Mouse (Mus musculus): ENCODE data around the gene Ifitm10. TPM values are rescaled to one million over a fixed set of nuclear protein-coding genes. Genes with fewer than 3 reads are reported as not detected.

Ifitm10 gene
- polyA plus RNA-seq, 1 experiment from 2014 or later, result 325 TPM

DNA sequence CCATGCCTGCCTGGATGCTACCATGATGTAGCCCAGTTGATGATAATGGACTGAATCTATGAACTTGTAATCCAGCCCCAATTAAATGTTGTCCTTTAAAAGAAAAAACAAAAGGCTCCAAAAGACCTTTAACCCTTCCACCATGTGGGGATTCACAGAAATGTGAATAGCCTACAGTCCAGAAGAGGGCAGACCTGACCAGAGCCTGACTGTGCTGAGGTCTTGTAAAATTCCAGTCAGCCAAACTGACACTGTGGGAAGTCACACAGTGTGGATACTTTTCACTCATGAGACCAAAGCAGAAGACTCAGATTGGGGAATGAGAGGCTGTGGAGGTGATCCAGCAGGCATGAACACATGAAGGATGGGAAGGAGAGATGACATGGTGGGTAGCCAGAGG is 12.8 kb downstream of the Ifitm10 start:
- no peak for DNase-seq (ENCODE audit: low read depth, low spot score)
- POLR2A ChIA-PET, result interaction anchor here (6.2 kb wide), 1 partner anchor 12 kb away, joined by 42 read pairs; the partner anchor contains the start of gene Ifitm10
- CTCF ChIA-PET, result interaction anchor here (1.4 to 2.2 kb wide), 3 partner anchors 65 to 77 kb away, joined by 3 to 9 read pairs (median 6); no protein-coding TSS in a partner anchor
- in situ Hi-C loops (cut with MboI; ENCODE audit: low pct_unique_long_range_greater_than_20kb), result no loop called here
- no peaks in the 10 kb centered on the region for H3K27me3 ChIP-seq
- no peak for TF ChIP-seq CTCF (IDR thresholded peaks at IDR 0.05)
- no peak for ATAC-seq

- ChIA-PET POLR2A (interaction anchor here (1.0 to 6.2 kb wide), 2 partner anchors 13 to 68 kb away, joined by 3 to 42 read pairs; partner anchors contain the start of gene Ifitm10), CTCF (interaction anchor here (1.0 to 1.4 kb wide), 2 partner anchors 65 to 76 kb away, joined by 3 read pairs; no protein-coding TSS in a partner anchor)
- in situ Hi-C loops (cut with MboI; ENCODE audit: low pct_unique_long_range_greater_than_20kb), result no loop called here
- no peak for TF ChIP-seq CTCF (IDR thresholded peaks at IDR 0.05)
- DNase-seq (ENCODE audit: low read depth, low spot score) (no peak), ATAC-seq (no peak)
- H3K27me3 ChIP-seq, result no peaks in the 10 kb centered on the region
Measured at GRCm38 (mm10) chr7:142359129-142359528, 14.4 kb downstream of the Ifitm10 start.

DNA sequence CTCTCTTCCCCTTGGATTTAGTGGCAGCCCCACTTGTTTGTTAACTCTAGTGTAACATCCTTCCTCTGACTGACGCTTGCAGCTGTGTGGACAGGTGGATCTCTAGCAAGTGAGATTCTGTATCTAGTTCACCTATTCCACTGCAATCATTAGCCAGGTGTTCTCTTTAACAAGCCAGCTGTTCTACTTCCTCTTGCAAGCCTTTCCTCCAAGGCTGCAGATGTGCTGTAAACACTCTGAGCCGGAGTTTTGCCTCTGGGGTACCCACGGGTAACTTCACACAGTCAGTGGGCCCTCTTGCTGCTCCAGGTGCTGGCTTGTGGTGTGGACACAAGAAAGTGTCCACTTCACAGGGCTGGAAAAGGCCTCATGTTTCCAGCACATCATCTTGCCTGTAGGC is 16.0 kb downstream of the Ifitm10 start:
- no peaks in the 10 kb centered on the region for H3K27me3 ChIP-seq
- ChIA-PET CTCF (no interaction called here), POLR2A (interaction anchor here (0.5 to 0.6 kb wide), 3 partner anchors 16 to 66 kb away, joined by 3 read pairs; partner anchors contain the start of gene Ifitm10)
- in situ Hi-C loops (cut with MboI; ENCODE audit: low pct_unique_long_range_greater_than_20kb), result no loop called here
- DNase-seq (ENCODE audit: low read depth, low spot score) (no peak), ATAC-seq (no peak)
- no peak for TF ChIP-seq CTCF (IDR thresholded peaks at IDR 0.05)

DNA sequence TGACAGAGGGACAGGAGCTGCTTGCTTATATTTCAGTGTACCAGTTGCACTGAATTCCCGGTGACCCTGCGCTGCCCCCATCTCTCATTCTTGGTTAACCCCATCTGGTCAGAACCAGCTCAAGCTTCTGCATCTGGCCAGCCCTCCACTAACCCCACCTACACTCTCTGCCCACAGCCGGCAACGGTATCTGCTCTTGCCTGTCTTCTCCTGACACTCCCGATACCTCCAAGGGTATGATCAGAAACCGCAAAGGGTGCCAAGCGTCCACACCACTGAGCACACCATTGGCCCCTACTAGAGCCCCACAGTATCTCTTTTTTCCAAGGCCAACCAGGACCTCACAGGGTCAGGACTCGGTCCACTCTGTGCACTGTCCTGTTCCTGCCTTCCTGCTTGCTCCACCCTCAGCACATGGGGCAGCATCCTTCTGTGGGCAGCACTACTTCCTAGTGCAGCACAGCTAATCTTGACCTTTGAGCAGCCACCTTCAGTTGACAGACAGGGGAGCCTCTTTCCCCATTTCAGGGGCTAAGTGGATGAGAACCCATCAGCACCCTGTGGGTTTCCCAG is 18.8 kb downstream of the Ifitm10 start:
- DNase-seq (ENCODE audit: low read depth, low spot score) (no peak), ATAC-seq (peak; percentile 31)
- CTCF ChIA-PET, result interaction anchor here (1.0 to 2.2 kb wide), 2 partner anchors 11 to 81 kb away, joined by 3 to 7 read pairs; no protein-coding TSS in a partner anchor
- no peaks in the 10 kb centered on the region for H3K27me3 ChIP-seq
- in situ Hi-C loops (cut with MboI; ENCODE audit: low pct_unique_long_range_greater_than_20kb), result no loop called here
- no peak for TF ChIP-seq CTCF (IDR thresholded peaks at IDR 0.05)
- POLR2A ChIA-PET, result interaction anchor here (0.5 to 1.3 kb wide), 3 partner anchors 12 to 193 kb away, joined by 3 to 4 read pairs (median 3); no protein-coding TSS in a partner anchor

- H3K27me3 ChIP-seq, result no peaks in the 10 kb centered on the region
- DNase-seq (ENCODE audit: low read depth, low spot score) (no peak), ATAC-seq (no peak)
- POLR2A ChIA-PET, result interaction anchor here (0.6 kb wide), 1 partner anchor 104 kb away, joined by 6 read pairs; no protein-coding TSS in a partner anchor
- TF ChIP-seq CTCF (IDR thresholded peaks at IDR 0.05), result no peak
- in situ Hi-C loops (cut with MboI; ENCODE audit: low pct_unique_long_range_greater_than_20kb), result no loop called here
- CTCF ChIA-PET, result interaction anchor here (2.2 kb wide), 1 partner anchor 10 kb away, joined by 7 read pairs; no protein-coding TSS in a partner anchor
Measured at GRCm38 (mm10) chr7:142353854-142354253, 19.7 kb downstream of the Ifitm10 start.

DNA sequence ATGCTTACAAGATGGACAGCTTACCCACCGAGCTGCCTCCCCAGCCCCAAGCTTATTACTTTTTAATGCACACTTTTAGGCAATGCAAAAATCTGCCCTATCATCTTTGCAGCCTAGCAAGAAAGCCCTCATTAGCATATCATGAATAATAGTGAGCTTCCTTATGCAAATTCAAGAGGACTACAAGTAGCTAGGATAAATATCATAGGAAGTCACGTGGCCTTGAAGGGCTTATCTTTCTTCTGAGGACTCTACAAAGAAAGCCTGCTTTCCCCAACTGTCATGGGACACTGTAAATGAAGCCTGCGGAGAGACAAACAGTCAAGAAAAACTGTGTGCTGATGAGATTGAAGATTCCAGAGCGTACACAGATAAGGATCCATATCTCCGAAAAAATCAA is 22.0 kb downstream of the Ifitm10 start:
- H3K27me3 ChIP-seq, result no peaks in the 10 kb centered on the region
- DNase-seq (ENCODE audit: low read depth, low spot score), result no peak

DNA sequence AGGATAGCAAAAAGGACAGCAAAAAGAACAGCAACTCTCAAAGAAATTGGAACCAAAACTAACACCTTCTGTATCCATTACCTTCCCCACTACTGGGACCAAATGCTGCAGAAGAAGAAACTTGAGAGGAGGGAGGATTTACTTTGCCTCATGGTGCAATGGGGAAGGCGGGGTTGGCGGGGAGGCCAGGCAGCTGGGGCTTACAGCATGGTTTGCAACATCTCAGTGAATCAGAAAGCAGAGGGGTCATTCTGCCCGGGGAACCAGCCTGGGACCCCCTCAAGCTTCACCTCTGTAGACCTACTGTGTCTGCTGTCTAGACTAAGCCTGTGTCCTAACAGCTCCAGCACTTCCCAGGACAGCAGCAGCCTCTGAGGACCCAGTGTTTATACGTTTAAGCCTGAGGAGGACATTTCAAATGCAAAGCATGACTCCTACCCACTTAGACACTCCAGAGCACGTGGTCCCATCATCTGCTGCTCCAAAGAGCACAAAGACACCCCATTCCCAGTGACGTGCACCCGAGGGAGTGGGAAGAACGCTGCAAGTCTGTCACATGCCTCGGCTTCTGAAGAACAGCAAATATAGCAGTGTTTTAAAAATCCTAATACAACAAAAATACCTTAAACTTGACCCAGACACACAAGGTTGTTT is 24.1 kb downstream of the Ifitm10 start:
- H3K27me3 ChIP-seq, result no peaks in the 10 kb centered on the region
- no peak for ATAC-seq
- CTCF ChIA-PET, result interaction anchor here (2.0 to 3.0 kb wide), 2 partner anchors 9 to 15 kb away, joined by 8 to 10 read pairs; no protein-coding TSS in a partner anchor
- POLR2A ChIA-PET, result interaction anchor here (0.6 kb wide), 1 partner anchor 88 kb away, joined by 6 read pairs; no protein-coding TSS in a partner anchor
- DNase-seq (ENCODE audit: low read depth, low spot score), result no peak
- no peak for TF ChIP-seq CTCF (IDR thresholded peaks at IDR 0.05)
- in situ Hi-C loops (cut with MboI; ENCODE audit: low pct_unique_long_range_greater_than_20kb), result no loop called here

More for the DNA sequence above, 22.0 kb downstream of the Ifitm10 start:
- ChIA-PET POLR2A (no interaction called here), CTCF (interaction anchor here (1.6 to 3.0 kb wide), 3 partner anchors 11 to 88 kb away, joined by 5 to 10 read pairs (median 8); no protein-coding TSS in a partner anchor)
- in situ Hi-C loops (cut with MboI; ENCODE audit: low pct_unique_long_range_greater_than_20kb), result no loop called here
- no peak for TF ChIP-seq CTCF (IDR thresholded peaks at IDR 0.05)
- no peak for ATAC-seq

GRCm38 (mm10) chr7:142347542-142347941 is 26.0 kb downstream of the Ifitm10 start:
- TF ChIP-seq CTCF (IDR thresholded peaks at IDR 0.05), result no peak
- no peaks in the 10 kb centered on the region for H3K27me3 ChIP-seq
- in situ Hi-C loops (cut with MboI; ENCODE audit: low pct_unique_long_range_greater_than_20kb), result no loop called here
- POLR2A ChIA-PET, result interaction anchor here (0.7 kb wide), 1 partner anchor 245 kb away, joined by 3 read pairs; no protein-coding TSS in a partner anchor
- no peak for ATAC-seq
- CTCF ChIA-PET, result interaction anchor here (1.0 kb wide), 1 partner anchor 88 kb away, joined by 3 read pairs; no protein-coding TSS in a partner anchor
- DNase-seq (ENCODE audit: low read depth, low spot score), result no peak

DNA sequence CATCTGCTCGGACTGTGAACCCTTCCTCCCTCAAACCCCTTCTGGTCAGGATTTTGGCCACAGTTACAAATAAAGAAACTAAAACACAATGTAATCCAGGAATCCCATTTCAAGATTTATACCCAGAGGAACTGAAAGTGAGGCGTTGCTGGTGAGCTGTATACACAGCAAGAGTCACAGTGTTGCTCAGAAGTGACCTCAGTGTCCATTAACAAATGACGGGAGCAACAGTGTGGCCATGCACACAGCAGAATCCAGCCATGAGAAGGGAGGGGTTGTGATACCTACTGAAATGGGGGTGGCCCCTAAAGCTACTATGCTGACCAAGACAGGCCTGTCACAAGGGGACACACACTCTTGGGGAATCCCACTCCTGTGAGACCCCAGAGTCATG is 31.3 kb downstream of the Ifitm10 start:
- DNase-seq (ENCODE audit: low read depth, low spot score) (no peak), ATAC-seq (no peak)
- in situ Hi-C loops (cut with MboI; ENCODE audit: low pct_unique_long_range_greater_than_20kb), result no loop called here
- POLR2A ChIA-PET, result interaction anchor here (0.6 to 1.2 kb wide), 2 partner anchors 13 to 55 kb away, joined by 3 read pairs; no protein-coding TSS in a partner anchor
- no peaks in the 10 kb centered on the region for H3K27me3 ChIP-seq
- TF ChIP-seq CTCF (IDR thresholded peaks at IDR 0.05), result no peak
- CTCF ChIA-PET, result interaction anchor here (0.9 kb wide), 1 partner anchor 95 kb away, joined by 3 read pairs; no protein-coding TSS in a partner anchor

DNA sequence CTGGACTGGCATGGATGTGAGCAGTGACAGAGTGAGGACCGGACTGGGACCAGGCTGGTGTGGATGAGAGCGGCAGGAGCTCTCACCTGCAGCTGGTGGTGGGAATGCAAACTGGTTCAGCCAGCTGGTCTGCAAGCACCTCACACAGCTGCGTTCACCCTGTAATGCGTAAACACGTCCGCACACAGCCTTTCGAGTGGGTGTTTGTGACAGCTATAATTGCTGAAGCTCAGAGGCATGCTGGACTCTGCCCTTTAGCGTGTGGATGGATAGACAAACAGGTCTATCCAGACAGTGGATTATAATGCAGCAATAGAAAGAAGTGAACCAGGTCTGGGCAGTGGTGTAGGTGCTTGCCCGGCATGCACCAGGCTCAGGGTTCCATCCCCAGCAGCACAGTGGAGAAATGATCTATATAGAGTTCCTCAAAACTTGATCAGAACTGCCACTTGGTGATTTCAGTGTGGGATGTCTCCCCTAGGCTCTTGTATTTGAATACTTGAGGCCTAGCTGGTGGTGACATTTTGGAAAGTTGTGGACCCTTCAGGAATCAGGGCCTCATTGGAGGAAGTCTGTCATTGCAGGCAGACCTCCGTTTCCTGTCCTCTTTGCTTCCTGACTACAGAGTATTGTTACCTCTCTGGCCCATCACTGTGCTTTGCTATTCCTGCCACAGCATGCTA is 31.8 kb downstream of the Ifitm10 start:
- no peaks in the 10 kb centered on the region for H3K27me3 ChIP-seq
- DNase-seq (ENCODE audit: low read depth, low spot score), result no peak
- in situ Hi-C loops (cut with MboI; ENCODE audit: low pct_unique_long_range_greater_than_20kb), result no loop called here
- no peak for ATAC-seq
- ChIA-PET CTCF (interaction anchor here (0.9 to 2.6 kb wide), 2 partner anchors 9 to 96 kb away, joined by 3 to 10 read pairs; no protein-coding TSS in a partner anchor), POLR2A (interaction anchor here (0.6 kb wide), 1 partner anchor 56 kb away, joined by 3 read pairs; no protein-coding TSS in a partner anchor)
- no peak for TF ChIP-seq CTCF (IDR thresholded peaks at IDR 0.05)
